Mouse (Mus musculus) kidney, adult 2 months (tissue): ENCODE results near the gene Ptprs.

ENCODE experiments used
- CTCF ChIP-seq: fragments of 200-500 bp; conservative IDR thresholded peaks from 2 replicates; pipeline ENCODE4 v1.5.1; 2011; ENCODE audit warnings: low read depth, mild to moderate bottlenecking, control low read depth, low read length, moderate library complexity, mixed read lengths; ENCODE audit not compliant: insufficient read depth, insufficient read length
- POLR2A ChIP-seq: fragments of 200-500 bp; IDR thresholded peaks from one replicate; pipeline ENCODE4 v1.6.1; 2011; ENCODE audit warnings: low read depth, low read length, control low read depth

DNA sequence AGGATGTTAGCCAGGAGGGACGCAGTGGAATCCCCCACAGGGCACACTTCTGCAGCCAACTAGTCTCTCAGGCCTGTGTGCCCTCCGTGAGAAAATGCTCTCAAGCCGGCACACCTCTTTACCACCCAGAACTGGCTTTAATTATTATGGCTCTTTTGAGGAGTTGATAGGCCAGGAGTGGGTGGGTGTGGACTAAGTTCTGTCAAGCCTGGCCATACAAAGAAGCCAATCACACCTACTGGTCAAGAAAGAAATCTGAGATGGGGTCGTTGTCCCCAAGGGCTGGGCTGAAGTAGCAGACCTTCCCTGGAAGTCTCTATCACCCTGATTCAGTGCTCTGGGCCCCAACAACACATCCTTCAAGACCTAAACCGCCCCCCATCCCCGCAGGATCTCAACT, 15.4 kb downstream of the Ptprs start:
- TF ChIP-seq CTCF = no peak
- TF ChIP-seq POLR2A = no peak
